Mouse (Mus musculus) spleen, embryonic (tissue): ENCODE data around the gene Myrfl.

Experiments used
- CTCF ChIA-PET: fragments of 350-600 bp; sonication (Branson Sonifier 250); formaldehyde crosslinking; loops from one replicate; lab custom pipeline; 2022; lab: Charles Lee

Myrfl gene

GRCm38 (mm10) chr10:116896336-116897177 lies at the start of gene Myrfl:
Gene Myrfl (minus strand): TSS chr10:116896919.
- CTCF ChIA-PET: no interaction called here

DNA sequence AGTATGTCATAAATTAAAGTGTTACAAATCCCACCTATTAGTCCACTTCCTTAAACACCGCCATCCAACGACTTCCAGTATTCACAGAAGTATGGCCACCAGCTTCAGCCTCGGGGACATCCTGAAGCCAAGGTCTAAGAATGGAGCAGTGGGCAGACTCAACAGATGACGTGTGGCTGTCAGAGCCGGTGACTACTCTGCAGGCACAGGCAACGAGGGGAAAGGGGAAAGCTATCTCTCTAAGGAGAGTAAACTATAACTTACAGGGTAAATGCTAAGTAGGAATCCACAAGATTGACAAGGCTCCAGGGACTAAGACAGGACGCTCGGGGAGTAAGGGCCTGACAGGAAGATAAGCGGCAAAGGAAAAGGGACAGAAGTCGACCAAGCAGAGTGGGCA lies 48.2 kb upstream of the Myrfl start:
- CTCF ChIA-PET: interaction anchor here (0.6 kb wide), 2 partner anchors 92 to 998 kb away, joined by 3 to 6 read pairs; no protein-coding TSS in a partner anchor

GRCm38 (mm10) chr10:116944144-116944543 lies 47.4 kb upstream of the Myrfl start:
- CTCF ChIA-PET: no interaction called here

DNA sequence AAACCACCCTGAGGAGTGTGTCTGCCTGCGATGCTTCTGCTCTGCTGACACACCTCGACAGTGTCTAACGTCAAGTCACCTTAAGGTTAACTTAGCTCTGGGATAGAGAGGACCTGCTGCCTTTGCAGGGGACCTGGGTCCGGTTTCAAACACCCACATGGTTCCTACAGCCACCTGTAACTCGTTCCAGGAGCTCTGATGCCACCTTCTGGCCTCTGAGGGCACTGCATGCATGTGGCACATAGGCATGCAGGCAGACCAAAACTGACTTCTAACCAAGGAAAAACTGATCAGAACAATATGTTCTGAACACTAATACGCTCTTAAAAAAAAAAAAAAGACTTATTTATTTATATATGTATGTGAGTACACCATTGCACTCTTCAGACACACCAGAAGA lies 46.3 kb upstream of the Myrfl start:
- CTCF ChIA-PET: no interaction called here

- CTCF ChIA-PET: no interaction called here
These were observed 38.3 kb upstream of the Myrfl start for GRCm38 (mm10) chr10:116935028-116935427.

- CTCF ChIA-PET: interaction anchor here (0.9 kb wide), 1 partner anchor 12 kb away, joined by 4 read pairs; no protein-coding TSS in a partner anchor
These were observed 37.1 kb upstream of the Myrfl start for GRCm38 (mm10) chr10:116933794-116934193.

DNA sequence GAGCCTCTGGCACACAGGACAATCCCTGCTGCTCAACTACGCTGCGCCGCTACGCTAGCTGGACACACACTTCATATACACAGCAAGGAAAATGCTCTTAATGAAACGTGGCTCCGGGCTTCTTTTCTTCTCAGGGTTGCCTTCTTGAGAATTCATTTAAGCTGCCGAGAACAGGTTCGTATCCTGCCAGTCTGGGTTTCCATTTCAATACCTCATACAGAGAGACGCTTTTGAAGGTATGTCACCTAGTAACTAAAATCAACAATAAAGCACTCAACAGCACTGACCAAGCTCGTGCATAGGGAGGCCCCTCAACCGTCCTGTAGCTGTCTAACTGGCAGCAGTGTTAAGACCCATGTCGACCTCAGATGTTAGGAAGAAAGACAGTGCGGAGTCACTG lies 35.7 kb upstream of the Myrfl start:
- CTCF ChIA-PET: no interaction called here

GRCm38 (mm10) chr10:116931497-116932179 lies 34.9 kb upstream of the Myrfl start:
- CTCF ChIA-PET: interaction anchor here (0.7 kb wide), 1 partner anchor 37 kb away, joined by 4 read pairs; no protein-coding TSS in a partner anchor

DNA sequence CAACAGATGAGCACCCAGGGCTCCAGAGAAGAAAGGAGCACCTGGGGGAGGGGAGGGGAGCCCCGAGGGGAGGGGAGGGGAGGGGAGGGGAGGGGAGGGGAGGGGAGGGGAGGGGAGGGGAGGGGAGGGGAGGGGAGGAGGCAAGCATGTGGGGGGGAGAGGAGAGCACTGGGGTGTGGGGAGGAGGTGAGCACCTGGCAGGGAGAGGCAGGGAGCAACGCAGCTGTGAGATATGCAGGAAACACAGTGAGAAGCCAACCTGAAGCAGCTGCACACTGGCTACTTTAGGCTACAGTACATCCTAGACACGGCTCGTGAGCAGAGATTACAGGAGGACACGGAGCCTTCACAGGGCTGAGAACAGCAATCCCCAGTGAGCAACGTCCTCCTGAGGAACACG lies 34.2 kb upstream of the Myrfl start:
- CTCF ChIA-PET: interaction anchor here (0.7 kb wide), 1 partner anchor 37 kb away, joined by 4 read pairs; no protein-coding TSS in a partner anchor

GRCm38 (mm10) chr10:116930506-116930905 lies 33.8 kb upstream of the Myrfl start:
- CTCF ChIA-PET: no interaction called here

DNA sequence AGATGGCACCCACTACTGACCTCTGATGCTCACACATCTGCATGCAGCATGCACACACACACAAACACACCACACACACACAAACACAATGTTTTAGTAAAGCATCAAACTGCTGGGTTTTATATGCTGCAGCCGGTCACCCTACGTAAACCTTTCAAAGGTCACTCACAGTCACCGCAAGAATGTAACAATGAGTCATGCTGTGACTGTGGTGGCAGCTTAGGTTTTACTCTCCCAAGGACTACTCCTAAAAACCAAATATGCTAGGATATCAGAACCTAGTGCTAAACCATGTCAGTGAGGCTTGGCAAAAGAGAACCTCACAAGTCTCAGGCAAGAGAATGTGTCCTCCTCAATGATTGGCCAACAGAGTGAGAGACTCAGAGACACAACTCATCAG lies 32.1 kb upstream of the Myrfl start:
- CTCF ChIA-PET: no interaction called here

GRCm38 (mm10) chr10:116926428-116927113 lies 29.9 kb upstream of the Myrfl start:
- CTCF ChIA-PET: interaction anchor here (0.7 kb wide), 1 partner anchor 444 kb away, joined by 5 read pairs; no protein-coding TSS in a partner anchor

DNA sequence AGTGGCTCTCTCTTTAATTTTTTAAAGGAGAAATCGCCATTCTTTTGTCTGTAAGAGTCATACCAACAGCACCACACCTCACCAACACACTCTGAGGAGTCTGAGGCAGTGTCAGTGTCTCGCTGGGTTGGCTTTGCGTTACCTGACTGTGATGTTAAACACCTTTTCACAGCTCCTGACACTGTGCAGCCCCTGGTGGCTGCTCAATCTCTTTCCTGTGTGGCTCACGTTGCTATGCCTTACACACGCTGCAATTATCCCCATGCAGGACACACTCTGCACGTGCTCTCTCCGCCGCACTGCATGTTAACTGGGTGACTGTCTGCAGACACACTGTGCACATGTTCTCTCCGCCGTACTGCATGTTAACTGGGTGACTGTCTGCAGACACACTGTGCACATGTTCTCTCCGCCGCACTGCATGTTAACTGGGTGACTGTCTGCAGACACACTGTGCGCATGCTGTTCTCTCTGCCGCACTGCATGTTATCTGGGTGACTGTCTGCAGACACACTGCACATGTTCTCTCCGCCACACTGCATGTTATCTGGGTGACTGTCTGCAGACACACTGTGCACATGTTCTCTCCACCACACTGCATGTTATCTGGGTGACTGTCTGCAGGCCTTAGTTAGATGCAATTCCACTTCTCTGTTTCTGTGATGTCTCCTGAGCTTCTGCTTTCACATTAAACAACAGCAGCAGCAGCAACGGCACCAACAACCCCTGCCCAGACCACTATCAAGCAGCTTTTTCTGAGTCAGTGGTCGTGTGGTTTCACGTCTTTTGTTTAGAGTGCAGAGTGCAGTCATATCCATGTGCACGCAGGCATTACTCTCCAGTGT lies 27.2 kb upstream of the Myrfl start:
- CTCF ChIA-PET: no interaction called here

DNA sequence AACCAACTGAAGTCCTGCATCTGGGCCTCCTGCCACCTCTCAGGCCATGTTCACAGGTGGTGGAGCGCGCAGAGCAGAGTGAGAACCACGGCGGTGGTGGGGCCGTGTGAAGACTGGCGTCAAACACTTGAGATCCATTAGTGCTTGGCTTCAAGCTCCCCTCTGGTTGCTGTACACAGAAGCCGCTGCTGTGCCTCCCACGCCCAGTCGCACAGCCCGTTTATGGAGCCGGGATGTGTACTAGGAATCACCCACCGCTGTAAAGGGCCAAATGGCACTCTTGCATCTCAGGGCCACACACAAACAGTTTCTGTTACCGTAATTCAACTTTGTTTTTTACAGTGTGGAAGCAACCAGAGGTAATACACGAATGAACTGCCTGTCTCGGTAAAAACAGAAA lies 25.4 kb upstream of the Myrfl start:
- CTCF ChIA-PET: interaction anchor here (0.5 kb wide), 1 partner anchor 38 kb away, joined by 3 read pairs; no protein-coding TSS in a partner anchor

DNA sequence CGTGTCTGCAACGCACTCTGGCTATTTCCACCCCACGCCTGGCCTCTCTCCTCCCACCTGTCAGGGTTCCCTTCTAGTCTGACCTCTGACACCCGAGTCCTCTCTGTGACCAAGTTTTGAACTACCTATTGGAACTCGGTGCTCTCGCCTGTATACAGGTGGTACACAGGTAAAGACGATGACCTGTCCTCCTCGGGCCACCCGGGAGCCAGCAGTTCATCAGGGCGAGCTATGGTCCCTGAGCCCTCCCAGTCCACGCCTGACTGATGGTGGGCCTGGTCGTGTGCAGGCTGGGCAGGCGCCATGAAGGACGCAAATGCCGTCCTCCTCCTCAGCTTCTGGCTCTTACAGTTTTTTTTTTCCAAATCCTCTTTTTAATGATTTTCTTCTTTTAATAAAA lies 24.7 kb upstream of the Myrfl start:
- CTCF ChIA-PET: no interaction called here

- CTCF ChIA-PET: no interaction called here
These were observed 23.9 kb upstream of the Myrfl start for GRCm38 (mm10) chr10:116920641-116921040.

GRCm38 (mm10) chr10:116919368-116920317 lies 22.9 kb upstream of the Myrfl start:
- CTCF ChIA-PET: no interaction called here

DNA sequence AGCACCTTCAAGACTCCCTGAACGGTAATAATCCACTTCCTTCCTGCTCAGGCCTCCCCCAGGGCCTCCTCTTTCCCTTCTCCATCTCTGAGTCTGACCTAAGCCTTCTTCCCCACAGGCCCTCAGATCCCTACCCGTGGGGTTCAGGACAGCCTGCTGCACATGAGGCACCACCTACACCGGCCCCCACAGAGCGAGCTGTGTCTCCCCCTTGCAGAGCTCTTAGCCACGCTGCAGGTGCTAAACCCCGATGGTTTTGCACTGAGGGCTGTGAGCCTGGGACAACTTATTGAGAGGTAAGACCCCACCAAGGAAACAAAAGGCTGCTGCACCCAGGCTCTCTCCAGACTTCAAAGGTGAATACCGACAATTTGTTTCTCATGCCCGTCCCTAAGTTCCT lies 19.9 kb upstream of the Myrfl start:
- CTCF ChIA-PET: no interaction called here

- CTCF ChIA-PET: no interaction called here
These were observed 18.6 kb upstream of the Myrfl start for GRCm38 (mm10) chr10:116915286-116915685.

DNA sequence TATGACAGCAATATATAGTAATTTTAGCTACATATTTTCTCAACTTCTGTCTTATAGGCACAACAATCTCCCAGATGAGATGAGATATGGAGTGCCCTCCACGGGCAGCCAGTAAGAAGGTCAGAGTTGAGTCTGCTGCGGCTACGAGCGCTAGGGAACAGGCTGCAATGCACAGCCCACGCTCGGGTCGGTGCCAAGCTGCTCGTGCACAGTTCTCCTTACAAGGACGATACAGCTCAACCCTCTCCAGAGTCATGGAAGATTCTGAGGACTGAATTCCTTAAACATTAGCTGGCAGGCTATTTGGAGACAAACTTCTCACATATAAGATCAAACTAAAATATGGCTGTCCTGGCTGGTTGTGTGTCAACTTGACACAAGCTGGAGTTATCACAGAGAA lies 17.9 kb upstream of the Myrfl start:
- CTCF ChIA-PET: no interaction called here
